Mouse (Mus musculus): ENCODE results near the gene P2rx4. TPM values are rescaled to one million over a fixed set of nuclear protein-coding genes. Genes with fewer than 3 reads are reported as not detected.

Gene P2rx4
- polyA plus RNA-seq, 1 experiment from 2014 or later: 25.6 TPM

GRCm38 (mm10) chr5:122731991-122732673 lies 24.8 kb downstream of the P2rx4 start:
- WGBS: 22% methylated on average over 15 of the region's 15 CpGs
- Histone ChIP-seq H3K9me3 (replicated peaks) (no peaks in the 10 kb centered on the region), H3K36me3 (0 out of 2 replicates have a peak, but pooled peaks cover 9% of the 10 kb centered on the region), H3K4me2 (peak overlapping the region; percentile 27; the same call in 1 of the 2 replicates), H3K27me3 (no peaks in the 10 kb centered on the region), H3K27ac (peak overlapping the region; percentile 73), H3K4me3 (replicated peaks) (no peak overlapping the region), H3K9ac (no peak overlapping the region), H3K4me1 (peaks cover 35% of the 10 kb centered on the region)
- no peak for ATAC-seq (replicated peaks; ENCODE audit: low FRiP score)

- no peaks in the 10 kb centered on the region for H3K9me3 ChIP-seq (replicated peaks)
- H3K4me3 ChIP-seq (replicated peaks): 0 out of 2 replicates have a peak overlapping the region, but pooled peaks have one; percentile 16
- H3K27me3 ChIP-seq: no peaks in the 10 kb centered on the region
- no peak overlapping the region for H3K27ac ChIP-seq
- WGBS: 35% methylated on average over 17 of the region's 17 CpGs
- H3K9ac ChIP-seq: no peak overlapping the region
- peaks cover 35% of the 10 kb centered on the region for H3K4me1 ChIP-seq
- 0 out of 2 replicates have a peak, but pooled peaks have one; percentile 61 for ATAC-seq (replicated peaks; ENCODE audit: low FRiP score)
- H3K36me3 ChIP-seq: 0 out of 2 replicates have a peak, but pooled peaks cover 14% of the 10 kb centered on the region
- H3K4me2 ChIP-seq: peak overlapping the region; percentile 43
These were observed 26.5 kb downstream of the P2rx4 start for GRCm38 (mm10) chr5:122733881-122734280.

GRCm38 (mm10) chr5:122735853-122736252 lies 28.5 kb downstream of the P2rx4 start:
- H3K4me2 ChIP-seq: no peak overlapping the region
- H3K9ac ChIP-seq: no peak overlapping the region
- no peaks in the 10 kb centered on the region for H3K27me3 ChIP-seq
- peaks cover 19% of the 10 kb centered on the region for H3K36me3 ChIP-seq
- H3K4me1 ChIP-seq: peaks cover 35% of the 10 kb centered on the region
- H3K9me3 ChIP-seq (replicated peaks): no peaks in the 10 kb centered on the region
- 81% methylated on average over 7 of the region's 7 CpGs for WGBS
- H3K27ac ChIP-seq: no peak overlapping the region
- H3K4me3 ChIP-seq (replicated peaks): no peak overlapping the region
- ATAC-seq (replicated peaks; ENCODE audit: low FRiP score): no peak

GRCm38 (mm10) chr5:122736761-122737160 lies 29.4 kb downstream of the P2rx4 start:
- ATAC-seq (replicated peaks; ENCODE audit: low FRiP score): peak; percentile 28; the same call in 1 of the 2 replicates
- Histone ChIP-seq H3K4me3 (replicated peaks) (no peak overlapping the region), H3K27me3 (no peaks in the 10 kb centered on the region), H3K9ac (no peak overlapping the region), H3K36me3 (peaks cover 25% of the 10 kb centered on the region), H3K9me3 (replicated peaks) (no peaks in the 10 kb centered on the region), H3K4me1 (peaks cover 29% of the 10 kb centered on the region), H3K4me2 (no peak overlapping the region), H3K27ac (no peak overlapping the region)
- WGBS: 79% methylated on average over 15 of the region's 15 CpGs

- Histone ChIP-seq H3K27ac (no peak overlapping the region), H3K9me3 (replicated peaks) (no peaks in the 10 kb centered on the region), H3K4me2 (no peak overlapping the region), H3K27me3 (no peaks in the 10 kb centered on the region), H3K4me1 (0 out of 2 replicates have a peak, but pooled peaks cover 7% of the 10 kb centered on the region), H3K36me3 (peaks cover 77% of the 10 kb centered on the region), H3K9ac (no peak overlapping the region), H3K4me3 (replicated peaks) (no peak overlapping the region)
- 72% methylated on average over 13 of the region's 13 CpGs for WGBS
- no peak for ATAC-seq (replicated peaks; ENCODE audit: low FRiP score)
These were observed 36.6 kb downstream of the P2rx4 start for GRCm38 (mm10) chr5:122743880-122744422.

- no peaks in the 10 kb centered on the region for H3K27me3 ChIP-seq
- WGBS: 73% methylated on average over 7 of the region's 7 CpGs
- 0 out of 2 replicates have a peak, but pooled peaks cover 7% of the 10 kb centered on the region for H3K4me1 ChIP-seq
- ATAC-seq (replicated peaks; ENCODE audit: low FRiP score): no peak
- H3K27ac ChIP-seq: no peak overlapping the region
- no peak overlapping the region for H3K4me3 ChIP-seq (replicated peaks)
- H3K9ac ChIP-seq: no peak overlapping the region
- H3K4me2 ChIP-seq: no peak overlapping the region
- peaks cover 63% of the 10 kb centered on the region for H3K36me3 ChIP-seq
- H3K9me3 ChIP-seq (replicated peaks): no peaks in the 10 kb centered on the region
These were observed 40.6 kb downstream of the P2rx4 start for GRCm38 (mm10) chr5:122747950-122748349.

- 62% methylated on average over 16 of the region's 16 CpGs for WGBS
- Histone ChIP-seq H3K4me3 (replicated peaks) (no peak overlapping the region), H3K27me3 (no peaks in the 10 kb centered on the region), H3K27ac (no peak overlapping the region), H3K9me3 (replicated peaks) (no peaks in the 10 kb centered on the region), H3K9ac (no peak overlapping the region), H3K36me3 (peaks cover 76% of the 10 kb centered on the region), H3K4me1 (no peaks in the 10 kb centered on the region), H3K4me2 (no peak overlapping the region)
- no peak for ATAC-seq (replicated peaks; ENCODE audit: low FRiP score)
These were observed 47.1 kb downstream of the P2rx4 start for GRCm38 (mm10) chr5:122754477-122754876.

- H3K4me2 ChIP-seq: no peak overlapping the region
- peaks cover under 1% of the 10 kb centered on the region; the same call in 1 of the 2 replicates for H3K4me1 ChIP-seq
- ATAC-seq (replicated peaks; ENCODE audit: low FRiP score): no peak
- no peaks in the 10 kb centered on the region for H3K27me3 ChIP-seq
- H3K9me3 ChIP-seq (replicated peaks): no peaks in the 10 kb centered on the region
- peaks cover 73% of the 10 kb centered on the region for H3K36me3 ChIP-seq
- WGBS: 96% methylated on average over 4 of the region's 4 CpGs
- H3K4me3 ChIP-seq (replicated peaks): no peak overlapping the region
- no peak overlapping the region for H3K27ac ChIP-seq
- H3K9ac ChIP-seq: no peak overlapping the region
These were observed 48.3 kb downstream of the P2rx4 start for GRCm38 (mm10) chr5:122755620-122756019.

- WGBS: 57% methylated on average over 6 of the region's 6 CpGs
- ATAC-seq (replicated peaks; ENCODE audit: low FRiP score): no peak
These were observed 48.8 kb downstream of the P2rx4 start for GRCm38 (mm10) chr5:122756144-122756543.

GRCm38 (mm10) chr5:122756680-122757079 lies 49.3 kb downstream of the P2rx4 start:
- H3K4me3 ChIP-seq (replicated peaks): no peak overlapping the region
- 93% methylated on average over 7 of the region's 7 CpGs for WGBS
- H3K9ac ChIP-seq: no peak overlapping the region
- H3K4me1 ChIP-seq: peaks cover 6% of the 10 kb centered on the region; the same call in 1 of the 2 replicates
- no peak overlapping the region for H3K4me2 ChIP-seq
- no peaks in the 10 kb centered on the region for H3K9me3 ChIP-seq (replicated peaks)
- peaks cover 72% of the 10 kb centered on the region for H3K36me3 ChIP-seq
- no peaks in the 10 kb centered on the region for H3K27me3 ChIP-seq
- ATAC-seq (replicated peaks; ENCODE audit: low FRiP score): no peak
- no peak overlapping the region for H3K27ac ChIP-seq

More at GRCm38 (mm10) chr5:122756144-122756543, 48.8 kb downstream of the P2rx4 start:
- Histone ChIP-seq H3K4me2 (no peak overlapping the region), H3K27me3 (no peaks in the 10 kb centered on the region), H3K4me3 (replicated peaks) (no peak overlapping the region), H3K9me3 (replicated peaks) (no peaks in the 10 kb centered on the region), H3K4me1 (peaks cover 6% of the 10 kb centered on the region; the same call in 1 of the 2 replicates), H3K27ac (no peak overlapping the region), H3K36me3 (peaks cover 73% of the 10 kb centered on the region), H3K9ac (no peak overlapping the region)

GRCm38 (mm10) chr5:122763271-122764031 lies 56.1 kb downstream of the P2rx4 start:
- 0 out of 2 replicates have a peak overlapping the region, but pooled peaks have one; percentile 14 for H3K9ac ChIP-seq
- H3K27ac ChIP-seq: peak overlapping the region; percentile 89

More at GRCm38 (mm10) chr5:122763271-122764031, 56.1 kb downstream of the P2rx4 start:
- no peak for ATAC-seq (replicated peaks; ENCODE audit: low FRiP score)
- peaks cover 20% of the 10 kb centered on the region for H3K4me1 ChIP-seq
- peaks cover 16% of the 10 kb centered on the region for H3K36me3 ChIP-seq
- WGBS: 76% methylated on average over 29 of the region's 29 CpGs
- peak overlapping the region; percentile 35 for H3K4me2 ChIP-seq
- no peaks in the 10 kb centered on the region for H3K27me3 ChIP-seq
- peak overlapping the region; percentile 17 for H3K4me3 ChIP-seq (replicated peaks)
- H3K9me3 ChIP-seq (replicated peaks): no peaks in the 10 kb centered on the region
